Mouse (Mus musculus) cerebellum, adult 2 months (tissue): Measurements from ENCODE around the gene Phf21a. TPM values are rescaled to one million over a fixed set of nuclear protein-coding genes. Genes with fewer than 3 reads are reported as not detected.
"Not testable (repeated sequence)": the region's sequence is repeated elsewhere in the genome, so short reads cannot be mapped to it uniquely, and the experiment has no call there.

Experiments
- DNase-seq, 2 experiments: peaks; one replicate each; pipeline ENCODE4 v3.0.0; 2021
- H3K27ac ChIP-seq: fragments of 200-500 bp; 2 replicates; pipeline ENCODE4 v1.5.1; 2012; ENCODE audit warnings: low read length, control low read depth, inconsistent platforms; ENCODE audit not compliant: insufficient read depth
- H3K27me3 ChIP-seq: fragments of 200-500 bp; 2 replicates; pipeline ENCODE4 v1.6.1; 2012; ENCODE audit warnings: inconsistent platforms, mild to moderate bottlenecking, low read length, moderate library complexity; ENCODE audit not compliant: control insufficient read depth, insufficient read depth
- H3K4me1 ChIP-seq: fragments of 200-500 bp; 2 replicates; pipeline ENCODE4 v1.6.1; 2011; ENCODE audit warnings: low read length; ENCODE audit not compliant: control insufficient read depth, insufficient read depth
- H3K4me3 ChIP-seq: fragments of 200-500 bp; replicated peaks from 2 replicates; pipeline ENCODE3; 2011; ENCODE audit warnings: mild to moderate bottlenecking, low read depth, low read length, control low read depth; ENCODE audit not compliant: insufficient read depth
- CTCF ChIP-seq: fragments of 200-500 bp; IDR thresholded peaks from 2 replicates; pipeline ENCODE4 v1.5.1; 2011; ENCODE audit warnings: low read depth, mild to moderate bottlenecking, control low read depth, low read length, moderate library complexity, borderline replicate concordance; ENCODE audit not compliant: insufficient read depth
- POLR2A ChIP-seq: fragments of 200-500 bp; IDR thresholded peaks from 2 replicates; pipeline ENCODE4 v1.6.1; 2011; ENCODE audit warnings: low read length, control low read depth, borderline replicate concordance; ENCODE audit not compliant: insufficient read depth
- WGBS: fragments of 180-500 bp; shearing (Covaris S2); methylation state at CpG from one replicate; pipeline ENCODE4 v1.1.7; 2018; 5-methylcytosine and 5-hydroxymethylcytosine counted together
- polyA plus RNA-seq: library from polyadenylated mRNA; depleted of rRNA; stranded (reverse); fragments of >200 nt; gene quantifications from 2 replicates; pipeline ENCODE4 v1.2.3, GENCODE M21; 2012

Phf21a gene
- polyA plus RNA-seq, 1 experiment, result 60.4 TPM

DNA sequence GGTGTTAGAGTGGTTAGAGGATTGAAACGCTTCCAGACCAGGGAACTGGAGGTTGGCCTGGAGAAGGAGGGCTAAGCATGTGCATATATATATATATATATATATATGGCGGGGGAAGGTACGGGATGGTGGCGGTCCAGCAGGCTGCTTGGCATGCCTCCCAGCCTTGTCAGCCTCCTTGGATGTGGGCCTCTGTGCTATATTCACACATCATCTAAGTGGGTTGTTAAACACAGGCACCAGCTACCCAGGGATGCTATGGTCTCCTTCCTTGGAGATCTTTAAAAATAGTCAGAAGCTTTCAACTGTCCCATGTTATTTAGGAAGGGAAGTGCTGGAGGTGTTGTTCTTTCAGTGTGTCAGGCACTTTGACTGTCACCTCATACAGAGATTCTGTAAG lies 3.1 kb upstream of the Phf21a start:
- no peak for DNase-seq
- WGBS, result 36% methylated on average over 4 of the region's 4 CpGs
- no peak overlapping the region for H3K4me3 ChIP-seq
- TF ChIP-seq POLR2A (no peak), CTCF (no peak)
- no peak overlapping the region for H3K27ac ChIP-seq
- no peaks in the 10 kb centered on the region for H3K27me3 ChIP-seq
- no peaks in the 10 kb centered on the region for H3K4me1 ChIP-seq

DNA sequence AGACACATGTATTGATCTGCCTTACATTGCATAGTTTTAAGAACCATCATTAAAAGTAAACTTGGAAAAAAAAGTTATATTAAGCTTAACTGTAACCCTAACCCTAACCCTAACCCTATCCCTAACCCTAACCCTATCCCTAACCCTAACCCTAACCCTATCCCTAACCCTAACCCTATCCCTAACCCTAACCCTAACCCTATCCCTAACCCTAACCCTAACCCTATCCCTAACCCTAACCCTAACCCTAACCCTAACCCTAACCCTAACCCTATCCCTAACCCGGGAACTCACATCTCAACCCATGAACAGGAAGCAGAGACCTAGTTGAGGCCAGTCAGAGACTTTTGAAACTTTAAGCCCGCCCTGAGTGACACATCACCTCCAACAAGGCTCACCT lies 586 bp downstream of the Phf21a start:
- DNase-seq, H3K27me3 ChIP-seq, H3K4me1 ChIP-seq, H3K27ac ChIP-seq, H3K4me3 ChIP-seq: not testable (repeated sequence)
- 99% methylated on average over 2 of the region's 2 CpGs for WGBS

DNA sequence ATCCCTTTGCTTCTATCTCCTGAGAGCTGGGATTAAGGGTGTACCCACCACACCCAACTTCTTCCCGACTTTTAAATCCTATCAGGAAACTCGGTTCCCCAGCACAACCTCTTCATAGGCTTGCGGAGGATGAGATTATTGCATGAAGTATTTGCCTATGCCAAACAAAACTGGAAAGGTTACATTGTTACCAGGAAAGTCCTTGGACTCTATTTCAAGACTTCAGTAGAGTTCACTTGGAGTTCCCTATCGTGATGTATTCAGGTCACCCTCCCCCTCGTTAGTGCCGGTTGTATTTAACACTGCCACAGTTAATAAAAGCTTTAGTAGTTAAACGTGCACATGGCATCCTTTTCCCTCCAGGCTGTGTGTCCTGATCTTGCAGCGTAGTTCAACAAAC lies 1.2 kb downstream of the Phf21a start:
- WGBS, result 62% methylated on average over 8 of the region's 8 CpGs

DNA sequence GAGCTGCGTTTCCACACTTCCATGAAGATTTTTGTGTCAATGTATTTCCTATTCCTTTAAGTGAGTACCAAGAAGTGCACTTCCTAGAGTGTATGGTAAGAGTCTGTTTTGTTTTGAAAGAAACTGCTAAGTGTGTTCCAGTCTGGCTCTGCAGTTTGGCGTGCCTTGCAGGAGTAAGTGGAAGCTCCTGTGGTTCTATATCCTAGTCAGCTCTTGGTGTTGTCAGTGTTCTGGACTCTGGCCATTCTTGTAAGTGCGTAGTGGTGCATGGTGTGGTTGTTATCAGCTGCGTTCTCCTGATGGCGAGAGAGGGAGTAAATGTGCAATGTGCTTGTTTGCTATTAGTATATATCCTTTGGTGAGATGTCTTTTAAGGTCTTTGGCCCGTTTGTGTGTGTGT lies 7.9 kb downstream of the Phf21a start:
- no peaks in the 10 kb centered on the region for H3K4me1 ChIP-seq
- H3K27ac ChIP-seq, result no peak overlapping the region
- WGBS, result 87% methylated on average over 6 of the region's 6 CpGs
- H3K4me3 ChIP-seq, result no peak overlapping the region
- no peak for DNase-seq
- TF ChIP-seq POLR2A, result no peak
- no peaks in the 10 kb centered on the region for H3K27me3 ChIP-seq

More for the DNA sequence above, 1.2 kb downstream of the Phf21a start:
- Histone ChIP-seq H3K4me3 (no peak overlapping the region), H3K27ac (no peak overlapping the region), H3K4me1 (no peaks in the 10 kb centered on the region), H3K27me3 (no peaks in the 10 kb centered on the region)
- TF ChIP-seq POLR2A (no peak), CTCF (no peak)
- DNase-seq, result no peak

- H3K4me1 ChIP-seq, result no peaks in the 10 kb centered on the region
- no peaks in the 10 kb centered on the region for H3K27me3 ChIP-seq
- 79% methylated on average over 5 of the region's 5 CpGs for WGBS
- H3K27ac ChIP-seq, result no peak overlapping the region
- H3K4me3 ChIP-seq, result no peak overlapping the region
- DNase-seq, result no peak
- TF ChIP-seq CTCF, result no peak
- no peak for TF ChIP-seq POLR2A
Observed at GRCm38 (mm10) chr2:92124523-92124922, 31.6 kb downstream of the Phf21a start.

DNA sequence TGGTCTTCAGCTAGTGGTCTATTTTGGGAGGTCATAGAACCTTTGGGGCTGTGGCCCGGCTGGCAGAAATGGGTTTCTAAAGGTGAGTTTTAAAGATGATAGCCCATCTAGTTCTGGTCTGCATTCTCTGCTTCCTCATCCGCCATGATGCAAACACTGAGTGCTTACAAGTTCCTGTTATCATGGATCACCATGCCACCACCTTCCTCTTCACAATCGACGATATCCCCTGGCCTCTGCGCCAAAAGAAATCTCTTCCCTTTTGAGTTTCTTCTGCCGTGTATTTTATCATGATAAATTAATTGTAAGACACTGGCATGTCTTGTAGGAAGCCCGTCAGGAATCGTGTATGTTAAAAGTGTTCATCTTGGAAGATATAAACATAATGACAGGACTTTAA lies 32.4 kb downstream of the Phf21a start:
- no peaks in the 10 kb centered on the region for H3K27me3 ChIP-seq
- DNase-seq, result no peak
- H3K27ac ChIP-seq, result no peak overlapping the region
- WGBS, result 93% methylated on average over 8 of the region's 8 CpGs
- TF ChIP-seq CTCF (no peak), POLR2A (no peak)
- H3K4me1 ChIP-seq, result no peaks in the 10 kb centered on the region
- H3K4me3 ChIP-seq, result no peak overlapping the region

DNA sequence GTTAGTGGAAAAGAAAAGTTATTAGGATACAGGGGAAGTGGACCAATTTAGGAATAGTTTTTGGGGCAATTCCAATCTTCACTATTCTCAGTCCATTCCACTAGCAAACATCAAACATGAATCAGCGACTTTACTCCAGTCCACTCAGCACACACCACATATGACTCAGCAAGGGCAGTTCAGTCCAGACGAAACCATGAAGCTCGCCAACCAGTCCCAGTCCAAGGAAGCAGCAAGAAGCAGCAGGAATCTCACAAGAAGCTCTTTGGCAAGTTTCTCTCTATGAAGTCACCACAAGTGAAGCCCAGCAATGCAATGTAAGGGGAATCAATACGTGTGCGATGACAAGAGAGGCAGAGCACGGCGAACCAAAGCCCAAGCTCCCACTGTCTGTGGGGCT lies 37.2 kb downstream of the Phf21a start:
- H3K27me3 ChIP-seq, result no peaks in the 10 kb centered on the region

GRCm38 (mm10) chr2:92138736-92139135 lies 45.8 kb downstream of the Phf21a start:
- H3K27me3 ChIP-seq, result no peaks in the 10 kb centered on the region
- no peak for TF ChIP-seq CTCF
- no peak for TF ChIP-seq POLR2A
- H3K4me1 ChIP-seq, result no peaks in the 10 kb centered on the region
- no peak for DNase-seq
- no peak overlapping the region for H3K27ac ChIP-seq
- no peak overlapping the region for H3K4me3 ChIP-seq

More for the DNA sequence above, 37.2 kb downstream of the Phf21a start:
- Histone ChIP-seq H3K4me1 (no peaks in the 10 kb centered on the region), H3K27ac (no peak overlapping the region), H3K4me3 (no peak overlapping the region)
- DNase-seq, result no peak
- no peak for TF ChIP-seq POLR2A
- TF ChIP-seq CTCF, result no peak
- WGBS, result 93% methylated on average over 7 of the region's 7 CpGs

- no peak overlapping the region for H3K27ac ChIP-seq
- TF ChIP-seq POLR2A, result no peak
- no peak for TF ChIP-seq CTCF
- H3K4me3 ChIP-seq, result no peak overlapping the region
- no peak for DNase-seq
- no peaks in the 10 kb centered on the region; the same call in 1 of the 2 replicates for H3K4me1 ChIP-seq
- no peaks in the 10 kb centered on the region for H3K27me3 ChIP-seq
Observed at GRCm38 (mm10) chr2:92139365-92139764, 46.4 kb downstream of the Phf21a start.
